8 mouse cellular contexts compared by ENCODE assay signal in genomic region chr3:104511538-104512423, GRCm38 (mm10). TPM values are rescaled to one million over a fixed set of nuclear protein-coding genes. Genes with fewer than 3 reads are reported as not detected.
DNase-seq lines count a peak whose midpoint lies in the region; ATAC-seq and TF ChIP-seq lines count a peak whose summit lies in the region.

Lrig2 (minus strand) TSS chr3:104511918.

- intact Hi-C loops in heart, postnatal 10 days (cut with DNase I), result loop anchor here (1.0 to 2.0 kb wide), 2 partner anchors 163 to 172 kb away; no protein-coding TSS in a partner anchor

- peak; percentile 99 for ATAC-seq in cerebellum, adult (ENCODE audit: insufficient number of reproducible peaks, low FRiP score, low TSS enrichment)
- peak; percentile 99 for ATAC-seq in forebrain, embryonic 13.5 days
- peak; percentile 99 for ATAC-seq in liver, postnatal 0 days
- peak; percentile 98 for ATAC-seq in neural tube, embryonic 14.5 days (ENCODE audit: low read depth)

- under 1% methylated on average over 69 of the region's 71 CpGs for WGBS in forebrain, embryonic 13.5 days
- under 1% methylated on average over 71 of the region's 71 CpGs for WGBS in large intestine, adult 2 months
- under 1% methylated on average over 70 of the region's 71 CpGs for WGBS in liver, postnatal 0 days (ENCODE audit: insufficient replicate concordance)
- WGBS in neural tube, embryonic 14.5 days, result 0% methylated on average over 69 of the region's 71 CpGs

- no peaks in the 10 kb centered on the region for H3K36me3 ChIP-seq in ES-Bruce4 (ENCODE audit: control insufficient read depth, insufficient read depth, low read length, poor library complexity, severe bottlenecking)
- no peaks in the 10 kb centered on the region for H3K36me3 ChIP-seq in forebrain, embryonic 13.5 days (ENCODE audit: poor library complexity, severe bottlenecking)
- H3K36me3 ChIP-seq in liver, postnatal 0 days (replicated peaks; ENCODE audit: insufficient read depth, low read length), result no peaks in the 10 kb centered on the region
- H3K36me3 ChIP-seq in neural tube, embryonic 14.5 days (ENCODE audit: control insufficient read depth, insufficient read depth, low read length), result no peaks in the 10 kb centered on the region

- H3K9ac ChIP-seq in ES-Bruce4 (ENCODE audit: low read depth, poor library complexity, severe bottlenecking), result peak within 1 kb of the TSS; percentile 86
- H3K9ac ChIP-seq in forebrain, embryonic 13.5 days, result peak within 1 kb of the TSS; percentile 90
- H3K9ac ChIP-seq in liver, postnatal 0 days (replicated peaks), result peak within 1 kb of the TSS; percentile 90
- H3K9ac ChIP-seq in neural tube, embryonic 14.5 days (replicated peaks; ENCODE audit: low read depth, low read length), result peak within 1 kb of the TSS; percentile 92

- peak; percentile 99 for DNase-seq in heart, postnatal 10 days
- DNase-seq in large intestine, adult 2 months (ENCODE audit: low read depth, low spot score), result peak; percentile 97
- peak; percentile 99 for DNase-seq in liver, postnatal 0 days
- DNase-seq in testis, postnatal 10 days (ENCODE audit: low spot score), result peak; percentile 98

- H3K4me2 ChIP-seq in forebrain, embryonic 13.5 days, result peak within 1 kb of the TSS; percentile 73
- H3K4me2 ChIP-seq in liver, postnatal 0 days (ENCODE audit: low read depth, low read length), result peak within 1 kb of the TSS; percentile 84
- peak within 1 kb of the TSS; percentile 66 for H3K4me2 ChIP-seq in neural tube, embryonic 14.5 days (ENCODE audit: low read depth, low read length)

- TF ChIP-seq CTCF in ES-Bruce4 (IDR thresholded peaks at IDR 0.05; ENCODE audit: low read depth, low read length), result peak; percentile 66
- TF ChIP-seq CTCF in liver, postnatal 0 days (IDR thresholded peaks at IDR 0.05; ENCODE audit: low read depth), result peak; percentile 95

- no peak within 1 kb of the TSS for H3K27ac ChIP-seq in ES-Bruce4 (ENCODE audit: insufficient read depth, low read length)
- peak within 1 kb of the TSS; percentile 98 for H3K27ac ChIP-seq in forebrain, embryonic 13.5 days
- peak within 1 kb of the TSS; percentile 84 for H3K27ac ChIP-seq in liver, postnatal 0 days (ENCODE audit: low read depth)
- H3K27ac ChIP-seq in neural tube, embryonic 14.5 days (ENCODE audit: low read depth, low read length), result peak within 1 kb of the TSS; percentile 98

- H3K4me1 ChIP-seq in ES-Bruce4 (ENCODE audit: control insufficient read depth, insufficient read depth, low read length), result no peaks in the 10 kb centered on the region
- peaks cover 29% of the 10 kb centered on the region for H3K4me1 ChIP-seq in forebrain, embryonic 13.5 days
- H3K4me1 ChIP-seq in liver, postnatal 0 days (ENCODE audit: insufficient read depth), result peaks cover 12% of the 10 kb centered on the region
- H3K4me1 ChIP-seq in neural tube, embryonic 14.5 days (ENCODE audit: control insufficient read depth, insufficient read depth, low read length), result peaks cover 18% of the 10 kb centered on the region

- no peak for TF ChIP-seq EP300 in ES-Bruce4 (IDR thresholded peaks at IDR 0.05; ENCODE audit: insufficient read depth, low read depth, low read length)
- no peak for TF ChIP-seq EP300 in liver, postnatal 0 days (IDR thresholded peaks at IDR 0.05; ENCODE audit: low read depth)

- no peaks in the 10 kb centered on the region for H3K9me3 ChIP-seq in ES-Bruce4 (replicated peaks; ENCODE audit: control insufficient read depth, insufficient read depth, low read length, poor library complexity, severe bottlenecking)
- H3K9me3 ChIP-seq in forebrain, embryonic 13.5 days (replicated peaks), result no peaks in the 10 kb centered on the region
- no peaks in the 10 kb centered on the region for H3K9me3 ChIP-seq in liver, postnatal 0 days (ENCODE audit: low read length)
- no peaks in the 10 kb centered on the region for H3K9me3 ChIP-seq in neural tube, embryonic 14.5 days (ENCODE audit: control insufficient read depth, low read length)

- TF ChIP-seq POLR2A in ES-Bruce4 (IDR thresholded peaks at IDR 0.05; ENCODE audit: insufficient read depth, low read length), result peak; percentile 45

- peak within 1 kb of the TSS; percentile 87 for H3K4me3 ChIP-seq in ES-Bruce4 (ENCODE audit: low read depth, low read length)
- peak within 1 kb of the TSS; percentile 87 for H3K4me3 ChIP-seq in forebrain, embryonic 13.5 days
- H3K4me3 ChIP-seq in liver, postnatal 0 days (ENCODE audit: low read depth, low read length), result peak within 1 kb of the TSS; percentile 96
- H3K4me3 ChIP-seq in neural tube, embryonic 14.5 days (ENCODE audit: low read depth, low read length), result peak within 1 kb of the TSS; percentile 81

- H3K27me3 ChIP-seq in ES-Bruce4 (ENCODE audit: control insufficient read depth, insufficient read depth, low read length, poor library complexity, severe bottlenecking), result no peaks in the 10 kb centered on the region
- H3K27me3 ChIP-seq in forebrain, embryonic 13.5 days, result no peaks in the 10 kb centered on the region
- H3K27me3 ChIP-seq in liver, postnatal 0 days (ENCODE audit: insufficient read depth, low read length), result no peaks in the 10 kb centered on the region
- no peaks in the 10 kb centered on the region for H3K27me3 ChIP-seq in neural tube, embryonic 14.5 days (ENCODE audit: control insufficient read depth, insufficient read depth, low read length)

RNA-seq across cellular contexts. Expression of gene Lrig2, which starts in this region (rescaled TPM):
- polyA plus RNA-seq in ES-Bruce4 (2011; ENCODE audit: insufficient read depth, insufficient read length, low read depth, missing spikeins), result 17.4 and 19.5 TPM in 2 replicates
- 23.1 and 24.4 TPM in 2 replicates for polyA plus RNA-seq in forebrain, embryonic 13.5 days (2015; fragmentation: Nextera tagmentation; extraction: Ambion mirVana)
- 10 to 100 TPM; 14.2 TPM for total RNA-seq in heart, postnatal 10 days (2021)
- 4.1 and 5.8 TPM in 2 replicates for polyA plus RNA-seq in large intestine, adult 2 months (2012; rRNA removed)
- polyA plus RNA-seq in liver, postnatal 0 days (2015; fragmentation: Nextera tagmentation; extraction: Ambion mirVana), result 2.5 and 2.6 TPM in 2 replicates
- 33.8 and 46.3 TPM in 2 replicates for polyA plus RNA-seq in neural tube, embryonic 14.5 days (2014; fragmentation: Nextera tagmentation; extraction: Ambion mirVana)
